Comparison of ENCODE assay signal across 8 mouse cellular contexts in genomic region chr3:80079801-80080418, GRCm38 (mm10).
DNase-seq lines count a peak whose midpoint lies in the region; ATAC-seq and TF ChIP-seq lines count a peak whose summit lies in the region.

No protein-coding gene starts in this region.

- no peaks in the 10 kb centered on the region for H3K27me3 ChIP-seq in spleen, adult 2 months (ENCODE audit: control insufficient read depth, insufficient read depth, low read length)
- H3K27me3 ChIP-seq in midbrain, embryonic 14.5 days (ENCODE audit: control insufficient read depth, insufficient read depth, low read length), result no peaks in the 10 kb centered on the region

- H3K9me3 ChIP-seq in midbrain, embryonic 14.5 days (ENCODE audit: control insufficient read depth, low read length), result no peaks in the 10 kb centered on the region

- no peak overlapping the region for H3K9ac ChIP-seq in midbrain, embryonic 14.5 days (replicated peaks; ENCODE audit: low read length)

- DNase-seq in spleen, adult 2 months (ENCODE audit: low read depth in 1 of 2, low spot score in 2 of 2), result peak in 1 of 2 experiments; percentile 21
- no peak for DNase-seq in spleen, adult 12 weeks (ENCODE audit: low spot score)
- DNase-seq in cerebellum, postnatal 36 days, result peak; percentile 73 to 74
- peak; percentile 75 for DNase-seq in gastrocnemius, postnatal 10 days
- DNase-seq in kidney, adult 11 months, result peak; percentile 13
- peak; percentile 83 for DNase-seq in left cerebral cortex, postnatal 4 days
- DNase-seq in midbrain, embryonic 14.5 days, result peak; percentile 91
- peak; percentile 31 to 66 for DNase-seq in spleen, postnatal 4 days (ENCODE audit: low spot score in 2 of 2)

- WGBS in spleen, adult 2 months, result 12% methylated on average over 10 of the region's 10 CpGs
- WGBS in midbrain, embryonic 14.5 days, result 19% methylated on average over 10 of the region's 10 CpGs

- intact Hi-C loops in left cerebral cortex, postnatal 4 days (cut with DNase I), result loop anchor here (5.0 to 10.0 kb wide), 3 partner anchors 125 to 722 kb away; partner anchors contain the start of gene Gria2

- no peaks in the 10 kb centered on the region for H3K4me1 ChIP-seq in spleen, adult 2 months (ENCODE audit: control insufficient read depth, insufficient read depth, insufficient read length)
- no peaks in the 10 kb centered on the region for H3K4me1 ChIP-seq in midbrain, embryonic 14.5 days (ENCODE audit: control insufficient read depth, insufficient read depth, low read length)

- H3K4me2 ChIP-seq in midbrain, embryonic 14.5 days (ENCODE audit: low read length), result peak overlapping the region; percentile 35

- no peaks in the 10 kb centered on the region for H3K36me3 ChIP-seq in spleen, adult 2 months (ENCODE audit: control insufficient read depth, insufficient read depth, low read length)
- H3K36me3 ChIP-seq in midbrain, embryonic 14.5 days (ENCODE audit: control insufficient read depth, insufficient read depth, low read length), result no peaks in the 10 kb centered on the region

- ATAC-seq in midbrain, embryonic 14.5 days (ENCODE audit: low FRiP score, low TSS enrichment), result peak; percentile 57; the same call in 1 of the 2 replicates

- no peak for TF ChIP-seq POLR2A in spleen, adult 2 months (IDR thresholded peaks at IDR 0.05; ENCODE audit: low read depth, low read length)

- H3K27ac ChIP-seq in spleen, adult 2 months (ENCODE audit: insufficient read depth, low read length), result no peak overlapping the region
- H3K27ac ChIP-seq in midbrain, embryonic 14.5 days (replicated peaks; ENCODE audit: low read depth, low read length), result 0 out of 2 replicates have a peak overlapping the region, but pooled peaks have one; percentile 6

- peak overlapping the region; percentile 24; the same call in 1 of the 2 replicates for H3K4me3 ChIP-seq in spleen, adult 2 months (ENCODE audit: extremely low read depth, insufficient read depth, insufficient read length)
- no peak overlapping the region for H3K4me3 ChIP-seq in midbrain, embryonic 14.5 days (replicated peaks; ENCODE audit: low read depth, low read length)

- TF ChIP-seq CTCF in spleen, adult 2 months (IDR thresholded peaks at IDR 0.05; ENCODE audit: extremely low read depth, insufficient read depth, insufficient read length, insufficient replicate concordance), result peak; percentile 48; the same call in 1 of the 2 replicates
